Mouse (Mus musculus): ENCODE measurements around the gene Per1.

The Per1 gene

DNA sequence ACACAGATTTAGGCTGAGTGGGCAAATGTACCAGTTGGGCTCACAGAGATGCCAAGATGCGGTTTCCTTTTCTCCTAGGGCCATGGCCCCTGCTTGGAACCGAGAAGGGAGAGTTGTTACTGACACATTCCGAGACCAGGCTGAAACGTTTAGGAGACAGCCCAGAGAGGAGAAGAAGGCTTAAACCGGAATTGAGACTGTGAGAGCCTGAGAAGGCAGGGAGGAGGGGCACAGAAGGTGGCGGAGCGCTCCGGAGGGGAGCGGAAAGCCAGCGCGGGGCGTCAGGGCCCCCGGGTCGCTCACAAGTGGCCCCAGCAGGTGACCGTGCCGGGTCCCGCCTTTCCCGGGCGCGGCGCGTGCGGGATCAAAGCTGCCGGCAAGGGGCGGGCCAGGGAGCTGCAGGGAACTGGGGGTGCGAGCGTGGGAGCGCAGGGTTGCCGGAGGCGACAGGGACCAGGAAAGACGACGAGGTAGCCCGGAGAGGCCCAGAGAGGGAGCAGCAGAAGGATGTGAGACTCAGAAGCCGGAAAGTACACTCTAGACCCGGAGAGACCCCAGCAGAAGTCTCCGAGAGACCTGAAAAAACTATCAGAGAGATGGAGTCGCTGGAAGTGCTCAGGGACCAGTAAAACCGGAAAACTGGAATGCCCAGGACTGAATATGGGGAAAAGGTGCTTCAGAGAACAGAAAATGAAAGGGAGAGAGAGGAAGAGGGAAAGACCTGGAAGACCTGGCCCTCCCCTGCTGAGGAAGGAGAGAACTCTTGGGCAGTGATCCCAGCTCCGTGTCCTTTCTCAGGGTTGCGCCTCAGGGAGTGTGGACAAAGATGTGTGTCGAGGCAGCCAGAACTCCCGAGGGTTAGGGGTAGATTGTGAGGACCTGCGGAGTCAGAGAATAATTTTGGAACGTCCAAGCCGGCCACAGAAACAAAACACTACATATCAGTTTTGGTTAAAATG, 23.0 kb downstream of the Per1 start:
- DNase-seq, result peak; percentile 77 to 78

DNA sequence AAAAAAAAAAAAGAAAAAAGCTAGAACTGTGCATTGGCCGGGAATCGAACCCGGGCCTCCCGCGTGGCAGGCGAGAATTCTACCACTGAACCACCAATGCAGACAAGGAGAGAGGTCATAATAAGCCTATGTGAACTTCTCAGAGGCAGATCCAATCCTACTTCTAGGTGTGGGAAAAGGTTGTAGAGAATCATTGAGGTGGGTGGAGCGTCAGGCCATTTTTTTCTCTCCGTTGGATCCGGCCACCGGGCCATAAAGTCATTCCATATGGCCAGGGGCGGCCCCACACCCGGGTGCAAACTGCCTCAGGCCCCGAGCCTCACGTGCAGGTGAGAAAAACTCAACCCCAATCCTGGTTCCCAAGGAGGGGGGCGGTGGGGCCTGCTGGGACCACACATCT, 23.7 kb downstream of the Per1 start:
- peak; percentile 93 to 96 for DNase-seq

DNA sequence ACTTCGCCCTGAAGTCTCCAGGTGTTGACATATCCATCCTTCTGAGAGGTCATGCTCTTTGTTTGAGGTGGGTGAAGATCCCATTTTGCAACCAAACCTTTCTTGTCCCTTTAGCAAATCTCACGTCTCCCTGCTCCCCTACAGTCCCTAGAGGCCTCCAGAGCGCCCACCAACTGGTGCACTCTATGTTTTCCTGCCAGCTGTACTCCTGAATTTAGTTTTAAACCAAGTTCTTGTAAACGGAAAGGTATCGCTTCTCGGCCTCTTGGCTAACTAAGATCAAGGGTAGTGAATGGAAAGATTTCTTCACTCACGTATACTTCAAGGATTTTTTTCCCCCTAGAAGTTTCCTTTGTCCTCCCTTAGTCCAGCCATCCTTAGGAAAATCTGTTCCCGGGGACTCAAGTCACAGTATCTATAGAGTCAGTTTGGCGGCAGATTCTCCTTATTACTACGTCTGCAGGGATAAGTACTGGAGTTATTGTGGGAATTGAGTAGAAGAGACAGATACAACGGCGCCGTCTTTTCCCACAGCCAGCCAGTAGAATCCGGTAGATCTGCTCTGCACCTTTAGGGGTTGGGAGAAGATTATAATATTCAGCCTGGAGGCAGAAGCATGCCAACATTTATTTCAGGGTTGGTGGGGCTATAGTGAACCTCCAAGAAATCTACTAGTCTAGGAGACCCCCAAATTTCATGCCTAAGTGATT, 24.6 kb downstream of the Per1 start:
- no peak for DNase-seq

DNA sequence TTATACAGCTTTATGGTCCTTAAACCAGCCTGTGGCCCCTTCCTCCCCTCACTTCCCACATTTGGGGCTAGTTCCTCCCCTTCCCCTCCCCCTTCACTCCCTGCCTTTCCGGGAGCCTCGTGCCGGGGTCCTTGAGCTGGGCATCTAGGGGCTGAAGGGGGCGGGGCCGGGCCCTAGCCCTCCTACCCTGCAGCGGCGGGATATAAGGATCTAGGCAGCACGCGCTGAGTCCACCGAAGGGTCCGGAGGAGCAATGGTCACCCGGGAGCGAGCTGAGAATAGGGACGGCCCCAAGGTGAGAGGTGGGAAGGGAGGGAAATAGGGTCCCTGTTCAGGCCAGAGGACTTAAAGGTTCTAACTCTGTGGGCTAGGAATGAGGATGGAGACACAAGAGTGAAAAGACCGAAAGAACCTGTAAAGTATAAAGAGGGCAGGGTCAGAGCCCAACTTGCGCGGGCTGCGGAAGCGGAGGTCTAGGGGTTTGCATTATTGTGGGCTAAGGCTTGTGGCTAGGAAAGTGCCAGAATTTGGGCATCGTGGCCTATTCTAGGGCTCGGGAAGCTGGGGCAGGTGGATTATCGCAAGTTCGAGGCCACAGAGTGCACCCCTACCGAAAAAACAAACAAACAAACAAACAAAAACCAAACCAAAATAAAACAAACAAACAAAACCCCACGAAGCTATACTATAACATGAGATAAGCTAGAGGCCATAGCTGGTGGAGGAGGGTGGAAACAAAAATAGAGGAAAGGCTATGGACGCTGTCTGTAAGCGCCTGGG, 25.4 kb downstream of the Per1 start, which contains the start of gene Hes7:
Hes7 (plus strand) TSS at position 184 of the 780 bp plus-strand sequence.
- DNase-seq, result peak; percentile 38 to 44

DNA sequence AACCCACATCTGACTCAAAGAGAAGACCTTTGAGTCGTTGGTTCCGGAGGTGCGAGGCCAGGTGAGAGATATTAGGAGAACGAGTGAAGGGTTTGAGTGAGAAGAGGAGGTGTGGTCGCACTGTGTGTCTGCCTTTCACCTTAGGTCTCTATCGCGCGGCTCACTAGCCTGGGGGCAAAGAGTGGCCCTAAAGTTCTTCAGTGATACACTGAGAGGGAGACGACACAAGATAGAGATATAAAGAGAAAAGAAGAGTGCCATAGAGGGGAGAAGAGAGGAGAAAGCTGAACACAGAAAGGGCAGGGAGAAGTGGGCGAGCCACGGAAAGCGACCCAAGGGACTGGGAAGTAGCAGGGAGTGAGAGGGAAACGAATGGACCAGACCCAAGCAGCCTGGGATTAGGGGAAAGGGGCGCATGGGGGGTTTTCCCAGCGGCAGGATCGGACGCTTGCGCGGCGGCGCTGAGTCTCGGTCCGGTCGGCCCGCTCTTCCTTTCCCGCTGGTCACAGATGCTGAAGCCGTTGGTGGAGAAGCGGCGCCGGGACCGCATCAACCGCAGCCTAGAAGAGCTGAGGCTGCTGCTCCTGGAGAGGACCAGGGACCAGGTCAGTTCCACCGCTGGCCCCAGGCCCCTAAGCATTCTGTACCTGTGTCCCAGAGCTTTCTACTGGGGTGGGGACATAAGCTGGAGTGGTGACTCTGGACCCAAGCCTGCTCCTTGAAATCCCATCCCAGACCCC, 26.2 kb downstream of the Per1 start:
- DNase-seq, result peak; percentile 41 to 53

DNA sequence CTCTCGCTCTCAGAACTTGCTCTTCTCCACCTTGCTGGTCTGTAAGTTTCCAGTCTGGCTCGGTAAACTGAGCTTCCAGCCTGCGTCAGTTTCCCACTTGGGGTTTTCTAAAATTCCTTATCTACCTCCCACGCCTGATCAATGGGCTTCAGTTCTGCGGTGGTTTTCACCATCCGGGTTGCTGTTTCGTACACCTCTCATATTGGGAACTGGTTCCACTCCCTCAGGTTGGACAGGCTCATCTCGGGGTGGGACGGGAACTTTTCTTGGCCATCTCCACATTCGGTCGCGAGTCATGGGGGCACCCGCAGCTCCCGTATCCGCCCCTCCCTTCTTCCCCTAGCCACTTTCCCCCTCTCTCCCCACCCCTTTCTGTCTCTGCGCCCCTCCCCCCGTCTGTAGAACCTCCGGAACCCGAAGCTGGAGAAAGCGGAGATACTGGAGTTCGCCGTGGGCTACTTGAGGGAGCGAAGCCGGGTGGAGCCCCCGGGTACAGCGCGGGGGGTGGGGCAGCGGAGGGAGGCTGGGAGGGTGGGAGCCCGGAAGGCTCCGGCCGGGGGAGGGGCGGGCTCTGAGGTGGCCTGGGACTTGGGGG, 26.8 kb downstream of the Per1 start:
- peak; percentile 73 to 76 for DNase-seq

DNA sequence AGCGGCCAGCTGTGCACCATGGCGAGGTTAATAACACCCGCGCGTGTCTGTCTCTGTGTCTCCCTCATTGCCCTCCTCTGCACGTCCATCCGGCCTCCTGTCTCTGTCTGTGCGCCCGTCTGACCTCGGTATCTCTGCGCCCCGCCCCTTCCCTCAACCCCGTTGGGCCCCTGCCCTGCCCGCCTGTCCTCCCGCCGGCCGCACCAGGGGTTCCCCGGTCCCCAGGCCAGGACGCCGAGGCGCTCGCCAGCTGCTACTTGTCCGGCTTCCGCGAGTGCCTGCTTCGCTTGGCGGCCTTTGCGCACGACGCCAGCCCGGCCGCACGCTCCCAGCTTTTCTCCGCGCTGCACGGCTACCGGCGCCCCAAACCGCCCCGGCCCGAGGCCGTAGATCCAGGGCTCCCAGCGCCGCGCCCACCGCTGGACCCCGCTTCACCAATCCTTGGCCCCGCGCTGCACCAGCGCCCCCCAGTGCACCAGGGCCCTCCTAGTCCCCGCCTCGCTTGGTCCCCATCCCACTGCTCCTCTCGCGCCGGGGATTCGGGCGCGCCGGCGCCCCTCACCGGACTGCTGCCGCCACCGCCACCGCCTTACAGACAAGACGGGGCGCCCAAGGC, 27.4 kb downstream of the Per1 start, which contains the start of gene 9130213A22Rik:
9130213A22Rik (minus strand) TSS at position 254 of the 616 bp plus-strand sequence.
- peak; percentile 92 to 95 for DNase-seq

DNA sequence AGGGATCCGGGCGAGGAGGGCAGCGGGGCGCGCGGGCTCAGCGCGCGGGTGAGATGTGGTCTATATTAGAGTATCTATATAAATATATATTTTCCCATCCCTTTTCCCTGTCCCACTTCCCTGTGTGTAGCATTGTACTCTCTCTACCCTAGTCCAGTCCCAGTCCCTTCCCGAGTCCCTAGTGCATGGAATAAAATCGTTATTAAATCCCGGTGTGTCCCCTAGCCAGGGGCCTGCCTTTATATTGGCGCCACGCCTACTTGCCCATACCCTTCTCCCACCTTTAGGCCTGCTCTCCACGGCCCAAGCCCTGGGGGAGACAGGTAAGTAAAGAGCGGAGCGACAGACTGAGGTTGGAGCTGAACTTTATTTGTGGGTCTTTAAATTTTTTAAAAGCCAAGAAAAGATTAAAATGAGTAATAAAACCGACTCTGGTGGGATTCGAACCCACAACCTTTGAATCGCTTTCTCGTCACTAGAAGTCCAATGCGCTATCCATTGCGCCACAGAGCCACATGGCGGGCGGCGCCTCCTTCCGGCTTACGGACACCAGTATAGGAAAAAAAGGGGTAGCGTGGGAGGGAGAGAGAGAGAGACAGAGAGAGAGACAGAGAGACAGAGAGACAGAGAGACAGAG, 28.2 kb downstream of the Per1 start:
- peak; percentile 95 to 96 for DNase-seq

DNA sequence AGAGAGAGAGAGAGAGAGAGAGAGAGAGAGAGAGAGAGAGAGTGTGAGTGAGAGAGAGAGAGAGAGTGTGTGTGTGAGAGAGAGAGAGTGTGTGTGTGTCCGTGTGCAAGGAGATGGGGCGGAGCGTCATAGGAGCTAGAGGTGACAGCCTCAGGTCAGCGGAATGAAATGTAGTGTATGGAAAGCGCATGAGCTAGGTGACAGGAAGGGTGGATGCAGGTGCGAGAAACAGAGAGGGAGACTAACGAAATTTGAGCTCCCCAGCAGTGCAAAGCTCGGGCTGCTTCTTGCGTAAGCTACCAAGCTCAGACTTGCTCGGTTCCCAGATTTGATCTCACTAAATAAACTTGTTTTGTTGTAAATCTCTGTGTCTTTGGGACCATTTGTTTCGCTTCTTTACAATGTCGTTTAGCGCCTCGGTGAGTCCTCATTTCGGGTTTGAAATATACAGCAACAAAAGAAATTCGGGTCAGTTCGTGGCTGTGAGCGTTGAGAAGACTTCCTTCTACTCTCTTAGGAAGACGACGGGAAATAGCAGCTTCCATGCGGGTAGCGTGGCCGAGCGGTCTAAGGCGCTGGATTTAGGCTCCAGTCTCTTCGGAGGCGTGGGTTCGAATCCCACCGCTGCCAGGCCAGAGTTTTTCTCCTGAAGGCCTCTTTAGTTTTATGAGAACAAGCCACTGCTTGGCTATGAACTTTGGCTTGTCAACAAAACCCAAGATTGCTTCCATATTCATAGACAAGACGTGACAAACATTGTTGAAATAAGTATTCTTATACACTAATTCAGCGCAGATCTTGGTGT, 28.9 kb downstream of the Per1 start:
- peak; percentile 94 to 95 for DNase-seq

DNA sequence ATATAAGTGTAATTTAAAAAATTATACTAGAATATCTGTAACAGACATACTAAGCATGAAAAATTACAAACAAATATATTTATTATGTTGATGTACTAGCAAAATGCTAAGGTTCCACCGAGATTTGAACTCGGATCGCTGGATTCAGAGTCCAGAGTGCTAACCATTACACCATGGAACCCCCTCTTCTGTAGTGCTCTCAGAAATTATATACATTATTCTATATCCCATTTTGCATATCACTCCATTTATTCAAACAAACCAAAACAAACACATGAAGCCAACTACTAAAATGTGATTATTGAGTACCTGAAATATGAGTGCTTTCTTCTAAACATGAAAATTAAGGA, 29.5 kb downstream of the Per1 start:
- peak; percentile 80 to 87 for DNase-seq

DNA sequence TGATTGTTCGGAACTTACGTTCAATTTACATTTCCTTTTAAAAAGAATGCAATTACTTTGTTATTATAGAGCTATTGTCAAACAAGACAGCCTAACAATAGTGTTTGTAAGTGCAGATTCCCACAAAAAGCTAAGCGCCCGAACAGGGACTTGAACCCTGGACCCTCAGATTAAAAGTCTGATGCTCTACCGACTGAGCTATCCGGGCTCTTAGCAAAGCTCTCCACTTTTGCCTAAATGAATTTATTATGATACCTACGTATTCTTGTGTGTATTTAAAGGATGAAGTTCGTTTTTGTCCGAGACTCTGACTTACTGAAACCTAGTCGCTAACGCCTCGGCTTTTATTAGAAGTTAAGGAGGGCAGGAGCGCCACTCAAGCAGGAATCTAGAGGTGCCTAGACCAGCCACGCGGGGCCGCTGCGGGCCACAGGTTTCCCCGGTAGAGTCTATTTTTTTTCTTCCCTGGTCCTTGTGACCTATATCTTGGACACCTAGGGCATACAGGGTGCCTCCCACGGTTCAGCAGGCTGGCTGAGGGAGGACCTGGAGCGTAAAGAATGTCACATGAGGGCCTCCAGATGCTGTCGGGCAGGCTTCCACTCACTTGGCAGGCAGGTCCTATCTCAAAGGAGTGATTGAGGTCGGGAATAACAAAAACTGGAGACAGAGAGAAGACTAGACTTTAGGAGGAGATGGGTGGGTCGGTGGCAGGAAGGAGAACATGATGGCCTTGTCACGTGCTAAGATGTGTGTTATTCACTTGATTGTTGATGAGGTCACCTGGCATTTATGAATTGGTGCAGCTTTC, 30.2 kb downstream of the Per1 start:
- peak; percentile 88 to 91 for DNase-seq

DNA sequence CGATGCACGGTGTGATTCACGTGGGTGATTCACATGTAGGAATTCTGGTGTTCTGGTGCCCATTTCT, 30.7 kb downstream of the Per1 start, which contains the start of gene Aloxe3:
Aloxe3 (plus strand) TSS at position 45 of the 67 bp plus-strand sequence.
- DNase-seq, result no peak

DNA sequence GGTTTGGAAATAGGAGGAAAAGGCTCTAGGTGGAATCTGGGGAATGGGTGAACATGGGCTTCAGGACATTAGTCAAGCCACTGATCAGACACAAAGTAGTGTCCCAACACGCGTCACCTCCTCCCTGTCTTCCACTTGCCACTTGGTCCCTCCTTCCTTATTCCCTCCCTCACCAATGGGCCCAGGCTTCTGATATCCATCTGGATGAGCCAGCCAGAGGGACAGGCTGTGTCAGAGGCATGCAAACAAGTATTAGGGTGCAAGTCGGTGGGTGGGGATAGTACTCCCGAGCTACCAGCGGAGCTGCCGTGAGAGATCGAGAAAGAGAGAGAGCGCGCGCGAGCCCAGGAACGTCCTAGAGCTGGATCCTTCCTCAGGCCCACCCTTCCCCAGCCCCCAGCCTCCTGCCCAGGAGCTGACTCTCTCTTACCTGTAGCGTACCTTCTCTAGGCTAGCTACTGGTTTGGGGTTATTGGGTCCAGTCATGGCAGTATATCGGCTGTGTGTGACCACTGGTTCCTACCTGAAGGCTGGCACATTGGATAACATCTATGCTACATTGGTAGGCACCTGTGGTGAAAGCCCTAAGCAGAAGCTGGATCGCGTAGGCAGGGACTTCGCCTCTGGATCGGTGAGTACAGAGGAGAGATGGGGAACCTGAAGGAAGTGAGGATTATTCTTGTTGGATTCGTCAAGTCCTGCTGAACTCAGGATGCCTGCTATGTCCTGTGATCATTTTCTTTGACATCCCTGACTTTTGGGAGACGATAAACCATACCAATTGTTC, 31.1 kb downstream of the Per1 start:
- DNase-seq, result peak; percentile 41 to 59

DNA sequence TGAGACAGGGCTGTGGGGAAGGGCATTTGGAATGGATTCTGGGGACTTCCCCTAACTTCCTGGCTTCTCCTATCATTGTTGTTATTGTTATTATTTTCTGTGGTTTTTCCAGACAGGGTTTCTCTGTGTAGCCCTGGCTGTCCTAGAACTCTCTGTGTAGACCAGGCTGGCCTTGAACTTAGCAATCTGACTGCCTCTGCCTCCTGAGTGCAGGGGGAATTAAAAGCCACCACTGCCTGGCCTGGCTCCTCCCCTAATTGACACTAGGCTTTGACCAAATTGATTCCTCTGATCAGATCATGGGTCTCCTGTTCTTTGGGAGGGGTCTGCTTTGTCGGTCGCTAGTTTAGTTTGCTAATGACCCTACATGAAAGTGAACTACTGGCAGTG, 31.7 kb downstream of the Per1 start:
- DNase-seq, result no peak

DNA sequence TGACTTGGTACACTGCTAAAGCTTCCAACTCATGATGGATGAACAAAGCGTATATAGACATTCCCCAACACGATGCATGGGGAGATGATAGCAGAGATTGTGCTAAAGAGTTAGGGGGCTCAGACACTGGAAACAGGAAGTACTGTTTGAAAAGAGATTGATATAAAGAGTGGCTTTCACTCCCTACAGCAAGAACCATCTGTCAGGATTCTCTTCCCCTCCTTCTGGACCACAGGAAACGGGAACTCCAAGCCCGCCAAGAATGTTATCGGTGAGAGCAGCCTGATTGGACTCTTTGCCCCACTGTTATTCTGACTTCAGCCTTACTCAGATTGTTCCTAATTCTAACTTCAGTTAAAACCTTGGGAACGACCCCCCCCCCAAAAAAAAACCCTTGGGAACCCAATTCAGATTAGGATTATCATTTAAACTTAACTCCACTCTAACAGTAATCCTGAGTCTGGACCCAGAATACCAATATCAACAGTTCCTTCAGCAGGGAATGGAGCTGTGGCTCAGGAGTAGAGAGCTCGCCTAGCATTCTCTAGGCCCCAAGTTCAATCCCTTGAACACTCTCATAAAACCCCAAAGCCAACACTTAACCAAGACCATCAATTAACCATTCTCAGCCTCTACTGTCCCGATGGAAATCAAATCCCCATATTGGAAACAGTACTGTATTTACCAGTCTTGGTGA, 33.6 kb downstream of the Per1 start:
- DNase-seq, result no peak

DNA sequence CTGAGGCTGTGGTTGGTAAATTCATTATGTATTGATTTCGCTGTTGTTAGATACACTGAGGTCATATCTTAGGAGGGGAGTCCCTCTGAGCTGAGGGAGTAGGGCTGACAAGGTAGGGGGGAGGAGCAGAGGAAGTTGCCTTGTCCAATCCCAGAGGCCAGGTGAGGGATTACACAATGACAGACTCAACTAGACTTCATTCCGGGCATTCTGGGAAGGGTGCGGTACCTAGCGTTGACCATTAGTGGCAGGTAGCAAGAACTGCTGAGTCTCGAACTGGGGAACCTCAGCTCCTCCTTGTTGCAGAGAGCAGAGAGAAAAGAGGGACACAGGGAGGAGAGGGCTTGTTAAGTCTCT, 38.5 kb downstream of the Per1 start:
- no peak for DNase-seq

DNA sequence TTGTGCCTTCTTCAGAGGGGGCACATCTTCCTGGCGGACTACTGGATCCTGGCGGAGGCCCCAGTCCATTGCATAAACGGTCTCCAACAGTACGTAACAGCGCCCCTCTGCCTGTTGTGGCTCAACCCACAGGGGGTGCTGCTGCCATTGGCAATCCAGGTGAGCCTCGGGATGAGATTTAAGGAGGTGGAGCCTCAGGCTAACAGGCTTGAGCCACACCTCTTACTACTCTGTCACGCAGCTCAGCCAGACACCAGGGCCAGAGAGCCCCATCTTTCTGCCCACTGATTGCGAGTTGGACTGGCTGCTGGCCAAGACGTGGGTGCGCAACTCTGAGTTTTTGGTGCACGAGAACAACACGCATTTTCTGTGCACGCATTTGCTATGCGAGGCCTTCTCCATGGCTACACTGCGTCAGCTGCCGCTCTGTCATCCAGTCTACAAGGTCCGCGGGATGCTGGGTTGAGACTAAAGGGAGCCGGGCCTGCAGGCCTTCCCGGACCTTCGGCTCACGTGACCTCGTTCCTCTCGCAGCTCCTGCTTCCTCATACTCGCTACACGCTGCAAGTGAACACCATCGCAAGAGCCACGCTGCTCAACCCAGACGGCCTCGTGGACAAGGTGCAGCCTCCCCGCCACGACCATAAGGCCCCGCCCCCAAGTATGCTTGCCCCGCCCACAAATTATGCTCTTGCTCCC, 39.1 kb downstream of the Per1 start:
- DNase-seq, result peak; percentile 71 to 75

DNA sequence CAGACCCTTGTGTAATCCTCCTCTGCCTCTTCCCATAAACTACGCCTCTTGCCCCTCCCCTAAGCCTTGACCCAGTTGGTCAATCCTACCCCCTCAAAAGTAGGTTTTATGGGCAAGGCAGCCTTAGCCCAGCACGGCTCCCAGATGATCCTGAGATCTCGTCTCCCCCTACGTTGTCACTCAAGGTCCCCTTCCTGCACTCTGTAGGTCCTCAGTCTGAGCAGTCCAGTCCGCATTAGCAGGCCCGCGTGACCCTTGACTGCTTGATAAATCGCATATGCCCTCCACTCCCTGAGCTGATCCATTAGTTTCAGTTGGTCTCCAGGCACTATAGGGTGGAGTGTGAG, 39.6 kb downstream of the Per1 start:
- DNase-seq, result no peak

Data from cerebellum, postnatal 10 days (tissue).